Mouse (Mus musculus): ENCODE data around the gene Ncapd2.

The Ncapd2 gene

DNA sequence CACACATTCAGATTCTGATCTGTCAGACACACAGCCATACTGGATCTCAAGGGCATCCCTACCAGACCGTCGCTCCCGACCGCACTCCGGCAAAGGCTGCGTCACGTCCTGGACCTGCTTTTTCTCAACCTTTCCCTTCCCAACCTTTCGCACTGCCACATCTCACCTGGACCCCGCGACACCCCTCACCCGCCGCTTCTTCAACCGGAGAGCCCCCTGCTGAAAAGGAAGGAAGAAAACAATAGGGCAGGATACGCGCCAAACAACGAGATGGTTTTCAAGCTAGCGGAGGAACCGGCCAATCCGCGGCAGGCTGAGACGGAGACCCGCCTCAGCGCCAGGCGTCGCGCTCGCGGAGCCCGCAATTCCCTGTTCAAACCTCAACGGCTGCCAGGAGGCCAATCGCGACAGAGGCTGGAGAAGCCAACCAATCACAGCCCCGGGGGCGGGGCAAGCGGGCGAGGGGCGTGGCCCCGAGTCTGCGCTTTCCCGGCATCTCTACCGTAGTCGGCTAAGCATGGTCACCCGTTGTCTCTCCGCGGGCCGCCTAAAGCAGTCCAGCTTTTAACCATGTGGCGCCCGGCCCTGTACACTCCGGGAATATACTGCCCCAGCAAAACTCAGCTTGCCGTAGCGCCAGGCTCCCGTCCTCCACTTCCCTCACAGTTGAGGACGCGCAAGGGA is at the start of gene Ncapd2, which contains the start of gene Mrpl51:
Gene Ncapd2, minus strand, starts transcription at position 370 of the 684 bp plus-strand sequence.
Gene Mrpl51, plus strand, starts transcription at position 470 of the 684 bp plus-strand sequence.
- DNase-seq, result peak; percentile 98

DNA sequence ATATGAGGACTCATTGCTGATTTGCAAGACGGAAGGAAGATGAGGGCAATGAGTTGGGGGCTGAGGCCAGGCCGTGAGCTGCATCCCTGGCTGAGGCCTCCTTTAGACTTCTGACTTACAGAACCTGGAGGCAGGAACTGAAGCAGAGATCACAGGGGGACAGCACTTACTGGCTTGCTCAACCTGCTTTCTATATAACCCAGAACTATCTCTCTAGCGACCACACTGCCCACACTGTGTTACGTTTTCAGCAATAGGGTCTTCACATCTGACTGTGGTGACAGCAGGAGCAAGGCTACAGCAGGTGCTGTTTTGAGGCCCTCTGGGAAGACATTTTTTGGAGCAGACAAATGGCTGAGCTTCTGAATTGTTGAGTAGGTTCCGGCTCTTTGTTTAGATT is 49.1 kb upstream of the Ncapd2 start:
- DNase-seq, result no peak

DNA sequence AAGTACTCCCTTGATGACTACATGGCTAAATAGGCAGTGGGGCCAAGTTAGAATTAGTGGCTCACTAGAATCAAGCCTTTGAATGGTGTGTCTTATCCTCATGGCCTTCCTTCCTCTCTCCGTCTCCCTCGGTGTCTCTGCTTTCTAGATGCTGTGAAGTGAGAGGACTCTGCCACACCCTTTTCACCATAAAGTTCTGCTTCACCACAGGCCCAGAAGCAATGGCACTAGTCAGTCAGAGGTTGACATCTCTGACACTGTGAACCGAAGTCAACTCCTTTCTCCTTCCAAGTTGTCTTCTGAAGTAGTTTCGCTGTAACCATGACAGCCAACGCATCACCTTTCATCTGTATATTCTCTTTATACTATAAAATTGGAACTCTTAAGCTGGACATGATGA is 48.0 kb upstream of the Ncapd2 start:
- no peak for DNase-seq

DNA sequence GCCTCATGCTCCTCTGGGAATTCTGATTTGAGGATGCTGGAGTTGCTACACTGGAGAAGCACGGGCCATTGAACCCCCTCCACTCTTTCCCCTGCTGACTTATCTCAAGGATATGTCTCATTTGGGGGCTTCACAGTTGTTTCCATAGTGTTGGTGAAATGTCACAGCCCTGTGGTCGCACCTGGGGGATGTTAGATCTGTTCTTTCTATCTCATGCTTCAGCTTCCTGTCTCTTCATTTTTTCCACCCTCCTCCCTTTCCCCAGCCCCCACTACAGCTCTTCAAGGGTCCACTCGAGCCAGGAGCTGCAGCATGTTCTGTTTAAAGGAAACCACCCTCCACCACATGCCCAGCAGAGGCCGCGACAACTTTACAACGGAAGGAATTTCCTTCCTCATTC is 46.9 kb upstream of the Ncapd2 start:
- DNase-seq, result no peak

DNA sequence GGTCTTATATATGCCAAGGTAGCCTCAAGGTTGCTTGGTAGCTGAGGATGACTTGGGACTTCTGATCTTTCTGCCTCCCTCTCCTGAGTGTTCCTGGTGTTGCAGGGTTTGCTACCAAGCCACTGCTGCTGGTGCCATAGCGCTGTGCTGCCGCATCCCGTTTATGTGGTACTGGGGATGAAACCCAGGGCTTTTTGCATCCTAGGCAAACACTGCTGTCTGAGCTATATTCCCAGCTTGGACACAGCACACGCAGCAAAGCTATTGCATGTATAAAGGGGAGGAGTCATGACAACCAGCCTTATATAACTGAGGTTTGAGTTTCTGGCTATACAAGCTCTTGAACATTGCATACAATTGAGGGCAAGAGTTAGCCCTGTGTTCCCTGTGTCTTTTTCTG is 45.9 kb upstream of the Ncapd2 start:
- no peak for DNase-seq

DNA sequence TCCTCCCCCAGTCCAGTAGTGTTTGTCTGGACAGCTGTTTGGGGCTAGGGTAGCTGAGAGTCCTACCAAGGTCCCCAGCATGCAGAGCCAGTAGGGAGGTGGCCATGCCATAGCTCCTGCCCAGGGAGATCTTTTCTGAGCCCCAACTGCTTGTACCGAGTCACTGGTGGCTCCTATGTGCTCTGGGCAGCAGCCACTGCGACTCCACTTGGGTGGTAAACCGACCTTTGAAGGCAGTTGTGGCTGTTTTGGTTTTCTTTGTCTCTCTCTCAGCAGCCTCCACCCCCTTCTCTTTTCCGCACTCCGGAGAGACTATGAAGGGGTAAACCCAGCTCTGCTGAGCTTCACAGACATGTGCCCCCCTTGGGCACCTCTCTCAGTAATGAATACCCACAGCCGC is 45.3 kb upstream of the Ncapd2 start, which contains the start of gene Cd27:
Gene Cd27, minus strand, starts transcription at position 229 of the 400 bp plus-strand sequence.
- DNase-seq, result no peak

DNA sequence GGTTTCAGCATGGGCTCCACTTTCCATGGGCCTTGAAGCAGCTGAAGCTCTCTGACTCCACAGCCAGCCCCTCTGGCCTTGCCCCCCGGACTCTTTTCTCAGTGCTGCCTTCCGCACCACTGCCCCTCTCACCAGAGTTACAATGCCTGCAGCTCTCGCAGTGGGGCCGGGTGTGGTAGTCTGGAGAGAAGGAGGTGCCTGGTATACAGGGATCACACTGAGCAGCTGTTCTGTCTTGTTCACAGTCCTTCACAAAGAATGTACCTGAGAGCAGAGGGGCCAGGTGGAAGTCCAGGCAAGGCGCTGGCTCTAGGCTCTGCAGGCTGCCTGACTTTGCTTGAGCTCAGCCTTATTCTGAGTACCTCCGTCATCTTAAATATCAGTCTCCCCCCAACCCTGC is 44.8 kb upstream of the Ncapd2 start:
- no peak for DNase-seq

DNA sequence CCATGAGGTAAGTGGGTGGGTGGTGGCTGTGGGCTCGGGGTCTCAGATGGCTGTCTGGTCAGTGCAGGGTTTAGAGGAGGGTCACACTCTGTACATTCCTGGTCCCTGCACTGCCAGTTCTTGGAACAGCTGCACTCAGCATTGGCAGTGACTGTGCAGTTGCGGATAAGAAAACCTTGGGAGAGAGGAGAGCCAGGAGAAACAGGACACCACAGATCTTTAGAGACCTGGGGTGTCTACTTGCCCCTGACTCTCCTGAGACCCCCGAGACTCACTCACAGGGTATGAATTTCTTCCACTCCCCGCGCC is 43.0 kb upstream of the Ncapd2 start:
- no peak for DNase-seq

DNA sequence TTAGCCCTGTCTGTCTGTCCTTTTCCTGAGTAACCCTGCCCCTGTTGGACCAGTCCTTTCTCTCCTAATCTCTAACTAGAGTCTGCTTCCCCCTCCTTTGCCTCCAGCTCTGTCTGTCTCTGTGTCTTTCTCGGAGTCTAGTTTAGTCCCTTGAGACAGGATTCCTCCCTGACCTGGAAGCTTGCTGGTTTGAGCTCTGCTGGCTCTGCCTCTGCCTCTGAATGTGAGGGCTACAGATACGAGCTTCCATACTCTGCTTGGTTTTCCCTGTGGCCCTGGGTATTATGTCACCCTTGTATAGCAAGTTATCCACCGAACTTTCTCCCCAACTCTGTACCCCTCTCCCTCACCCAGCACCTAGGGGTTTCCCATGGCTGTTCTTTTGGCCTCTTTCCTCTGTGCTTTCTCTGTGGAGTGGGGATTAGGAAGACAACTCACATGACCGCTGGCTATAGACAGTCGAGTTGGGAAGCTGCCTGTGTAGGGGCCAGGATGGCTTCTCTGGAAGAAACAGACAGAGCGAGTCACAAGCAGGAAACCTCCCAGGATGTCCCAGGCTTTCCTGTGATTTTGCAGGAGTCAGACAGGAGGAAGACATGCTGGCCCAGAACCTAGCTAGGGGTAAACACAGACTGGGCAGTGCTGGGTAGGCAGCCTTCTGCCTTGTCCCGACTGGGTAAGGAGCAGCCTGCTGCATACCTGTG is 42.5 kb upstream of the Ncapd2 start:
- DNase-seq, result no peak

DNA sequence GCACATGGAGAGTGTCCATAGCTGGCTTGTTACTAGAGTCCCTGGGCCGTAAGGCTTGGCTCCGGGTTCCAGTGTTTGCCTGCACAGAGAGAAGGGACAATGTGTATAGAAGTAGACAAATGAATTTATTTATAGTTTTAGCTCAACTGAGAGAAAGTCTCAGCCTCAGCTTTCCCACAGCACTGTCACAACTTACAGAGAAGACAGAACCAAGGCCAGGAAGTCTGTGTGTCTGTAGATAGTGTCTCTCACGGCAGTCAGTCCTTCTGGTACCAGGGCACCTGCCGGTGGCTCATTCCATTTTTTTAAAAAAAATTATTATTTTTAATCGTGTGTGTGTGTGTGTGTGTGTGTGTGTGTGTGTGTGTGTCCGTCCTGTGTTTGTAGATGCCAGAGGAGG is 41.0 kb upstream of the Ncapd2 start:
- no peak for DNase-seq

DNA sequence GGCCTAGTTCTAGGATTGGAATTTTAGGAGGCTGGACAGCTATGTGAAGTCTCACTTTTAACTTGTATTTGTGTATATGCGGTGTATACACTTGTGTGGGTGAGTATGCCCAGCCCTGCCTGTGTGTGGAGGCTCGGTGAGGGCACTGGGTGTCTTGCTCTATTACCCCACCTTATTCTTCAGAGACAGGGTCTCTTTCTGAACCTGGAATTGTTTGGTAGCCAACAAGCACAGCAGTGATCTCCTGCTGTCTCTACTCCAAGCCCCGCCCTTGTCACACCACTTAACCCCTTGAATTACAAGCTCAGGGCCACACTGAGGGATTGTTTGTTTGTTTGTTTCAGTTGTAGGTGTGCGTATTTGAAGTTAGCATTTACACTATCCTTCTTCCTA is 40.5 kb upstream of the Ncapd2 start:
- no peak for DNase-seq

DNA sequence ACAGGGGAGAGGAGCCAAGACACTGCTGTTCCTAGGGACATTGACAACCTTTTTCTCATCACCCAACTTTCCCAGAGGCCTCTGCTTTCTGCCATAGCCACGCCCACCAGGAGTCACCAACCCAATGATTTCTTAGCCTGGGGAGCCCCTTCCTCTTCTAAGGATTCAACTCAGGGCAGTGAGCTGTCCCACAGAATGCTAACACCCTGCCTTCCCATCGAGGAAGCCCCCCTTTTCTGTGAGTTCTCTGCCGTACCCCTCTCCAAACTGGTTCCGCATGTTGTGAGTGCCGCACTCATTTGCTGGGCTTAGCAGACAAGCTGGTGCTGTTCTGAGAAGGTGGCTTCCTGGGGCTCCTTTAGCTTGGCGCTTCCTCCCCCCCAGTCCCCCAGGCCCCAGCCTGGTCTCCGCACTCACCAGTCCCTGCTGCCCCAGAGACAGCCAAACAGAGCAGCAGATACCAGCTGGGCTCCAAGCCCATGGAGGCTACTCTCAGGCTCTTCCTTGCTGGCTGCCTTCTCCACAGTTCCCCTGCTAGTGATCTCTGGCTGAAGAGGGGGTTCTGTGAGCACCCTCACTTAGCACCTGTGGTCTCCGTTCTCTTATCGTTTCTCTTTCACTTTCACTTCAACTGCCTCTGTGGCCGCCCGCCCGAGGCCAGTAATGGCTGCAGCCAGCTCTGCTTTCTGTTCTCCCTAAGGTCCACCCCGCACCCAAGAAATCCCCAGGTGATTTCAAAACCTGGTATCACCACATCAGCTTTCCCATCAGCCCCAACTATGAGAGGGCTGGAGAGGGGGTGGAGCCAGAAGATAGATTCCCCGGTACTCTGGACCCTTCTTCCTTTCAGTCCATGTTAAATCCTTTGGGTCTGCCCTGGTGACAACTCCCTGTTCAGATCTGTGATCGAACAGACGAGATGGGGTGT is 39.9 kb upstream of the Ncapd2 start, which contains the start of gene Tapbpl:
Gene Tapbpl, minus strand, starts transcription at position 744 of the 928 bp plus-strand sequence.
- peak; percentile 75 for DNase-seq

DNA sequence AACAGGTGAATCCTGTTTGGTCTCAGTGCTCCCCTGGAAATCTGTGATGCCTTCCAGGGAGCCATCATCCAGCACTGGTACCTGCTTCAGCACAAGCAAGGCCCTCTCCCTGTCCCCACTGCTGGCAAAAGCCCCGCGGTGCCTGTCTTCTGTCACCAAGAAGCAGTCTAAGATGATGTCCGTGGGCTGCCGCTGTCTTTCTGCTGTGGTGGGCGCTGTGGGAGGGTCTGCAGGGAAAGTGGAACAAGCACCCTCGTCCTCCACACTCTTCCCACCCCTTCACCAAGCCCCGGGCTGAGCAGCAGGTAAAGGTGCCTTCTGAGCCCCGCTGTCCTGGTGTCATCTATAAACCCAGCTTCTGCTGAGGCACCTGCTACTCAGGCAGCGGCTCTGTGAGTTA is 39.1 kb upstream of the Ncapd2 start:
- no peak for DNase-seq

DNA sequence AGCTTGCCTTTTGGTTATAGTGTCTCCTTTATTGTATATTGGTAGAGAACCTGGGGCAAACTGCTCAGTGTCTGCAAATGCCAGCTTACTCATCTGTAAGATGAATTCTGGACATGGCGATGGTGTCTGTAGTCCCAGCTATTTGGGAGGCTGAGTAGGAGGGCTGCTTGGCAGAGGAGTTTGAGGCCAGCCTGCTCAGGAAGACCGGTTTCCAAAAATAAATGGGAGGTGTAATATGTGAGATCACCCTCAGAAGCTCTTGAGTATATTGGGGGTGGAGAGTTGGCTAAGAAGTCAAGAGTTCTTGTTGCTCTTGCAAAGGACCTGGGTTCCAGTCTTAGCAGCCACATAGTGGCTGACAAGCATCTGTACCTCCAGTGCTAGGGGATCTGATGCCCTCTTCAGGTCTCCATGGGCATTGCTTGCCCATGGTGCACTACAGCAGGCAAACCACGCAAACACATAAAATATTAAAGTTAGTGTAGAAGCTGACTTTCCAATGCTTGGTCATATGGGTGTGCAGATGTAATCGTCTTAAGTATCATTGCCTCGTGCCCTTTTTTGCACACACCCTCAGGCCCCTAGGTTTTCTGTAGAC is 34.1 kb upstream of the Ncapd2 start:
- DNase-seq, result peak; percentile 49 to 53

DNA sequence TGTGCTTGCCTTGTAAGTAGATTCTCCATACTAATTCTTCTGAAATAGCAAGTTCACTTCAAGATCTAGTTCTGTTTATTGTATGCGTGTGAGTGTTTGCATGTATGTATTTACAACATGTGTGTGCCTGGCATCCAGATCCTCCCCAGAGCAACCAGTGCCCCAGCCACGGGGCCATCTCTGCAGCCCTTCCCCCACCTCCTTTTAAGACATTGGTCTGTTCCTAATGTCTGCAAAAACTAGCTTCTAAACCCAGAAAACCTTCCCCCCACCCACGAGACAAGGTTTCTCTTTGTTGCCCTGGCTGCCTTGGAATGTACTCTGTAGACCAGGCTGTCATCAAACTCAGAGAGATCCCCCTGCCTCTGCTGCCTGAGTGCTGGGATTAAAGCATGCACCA is 31.1 kb upstream of the Ncapd2 start:
- peak in 1 of 2 experiments; percentile 27 for DNase-seq

DNA sequence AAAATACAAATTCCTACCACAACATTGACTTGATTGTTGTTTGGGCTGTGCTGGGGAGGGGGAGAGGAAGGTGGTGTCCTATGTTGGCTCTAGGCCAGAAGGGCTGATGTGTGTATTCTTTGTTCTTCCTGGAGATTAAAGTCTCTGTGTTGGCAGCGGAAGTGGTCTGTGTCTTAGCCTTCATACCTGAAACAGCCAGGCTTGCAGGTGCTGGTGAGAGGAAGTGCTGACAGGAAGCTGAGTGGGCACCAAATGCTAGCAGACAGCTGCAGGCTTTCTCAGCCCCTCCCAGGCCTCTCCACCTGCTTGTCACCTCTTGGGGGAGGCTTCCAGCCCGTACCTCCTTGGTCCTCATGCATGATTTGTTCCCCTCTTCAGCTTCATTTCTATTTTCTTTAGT is 30.6 kb upstream of the Ncapd2 start:
- peak; percentile 74 to 77 for DNase-seq

DNA sequence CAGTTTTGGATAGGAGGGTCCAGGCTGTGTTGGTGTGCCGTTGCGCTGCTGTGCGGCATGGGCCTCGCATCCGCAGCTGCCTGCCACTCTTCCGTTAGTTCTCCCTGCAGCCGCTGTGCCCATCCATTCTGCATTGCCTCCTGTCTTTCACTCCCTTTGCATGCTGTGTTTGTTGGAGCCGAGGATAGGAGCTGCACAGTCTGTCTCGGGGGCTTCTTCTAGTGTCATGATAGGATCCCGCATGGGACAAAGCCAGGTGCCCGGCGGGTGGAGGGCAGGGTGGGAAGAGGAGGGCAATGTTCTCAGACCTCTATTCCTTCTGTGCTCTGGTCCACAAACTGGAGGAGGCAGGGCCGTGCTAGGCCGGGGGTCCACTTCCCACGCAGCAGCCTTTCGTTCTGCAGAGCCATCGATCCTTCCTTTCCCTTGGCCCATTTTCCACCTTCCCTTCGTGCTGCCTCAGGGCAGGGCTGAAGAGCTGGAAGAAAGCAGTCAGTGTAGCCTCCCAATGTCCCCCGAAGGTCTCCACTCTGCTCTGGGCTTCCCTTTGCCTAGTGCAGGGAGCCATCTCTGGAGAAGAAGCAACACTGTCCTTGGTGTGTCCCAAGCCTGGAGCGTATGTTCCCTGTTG is 29.7 kb upstream of the Ncapd2 start:
- no peak for DNase-seq

DNA sequence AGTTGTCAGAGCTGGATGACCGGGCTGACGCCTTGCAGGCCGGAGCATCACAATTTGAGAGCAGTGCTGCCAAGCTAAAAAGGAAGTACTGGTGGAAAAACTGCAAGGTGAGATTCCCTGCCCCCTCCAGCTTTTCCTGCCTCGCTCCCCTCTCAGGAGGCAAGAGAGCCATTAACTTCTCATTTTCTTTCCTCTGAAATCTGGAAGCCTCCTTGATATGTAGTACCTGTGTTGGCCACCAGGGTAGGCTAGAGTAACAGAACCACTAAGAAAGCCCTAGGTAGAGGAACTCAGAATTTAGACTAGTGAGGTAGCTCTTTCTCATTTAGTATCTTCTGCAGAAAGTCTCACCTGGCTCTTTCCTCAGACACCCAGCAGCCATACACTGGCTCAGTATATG is 27.5 kb upstream of the Ncapd2 start:
- DNase-seq, result peak; percentile 79 to 82

DNA sequence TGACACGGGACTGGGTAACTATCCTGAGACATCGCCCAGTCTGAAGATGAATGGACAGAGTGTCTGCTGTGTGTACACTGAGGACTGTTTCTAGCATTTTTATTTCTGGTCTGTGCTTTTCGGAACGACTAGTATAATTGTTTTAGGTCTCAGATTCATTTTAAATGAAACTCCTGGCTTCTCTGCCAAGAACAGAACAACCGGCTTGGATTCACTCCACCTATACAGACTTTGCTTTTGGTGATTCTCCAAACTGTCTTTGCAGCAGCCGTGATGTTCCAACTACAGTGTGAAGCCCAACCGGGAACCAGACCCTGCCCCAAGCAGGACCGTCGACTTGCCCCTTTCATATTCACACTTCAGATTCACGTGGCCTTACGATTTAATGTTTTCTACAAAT is 26.4 kb upstream of the Ncapd2 start:
- DNase-seq, result no peak

DNA sequence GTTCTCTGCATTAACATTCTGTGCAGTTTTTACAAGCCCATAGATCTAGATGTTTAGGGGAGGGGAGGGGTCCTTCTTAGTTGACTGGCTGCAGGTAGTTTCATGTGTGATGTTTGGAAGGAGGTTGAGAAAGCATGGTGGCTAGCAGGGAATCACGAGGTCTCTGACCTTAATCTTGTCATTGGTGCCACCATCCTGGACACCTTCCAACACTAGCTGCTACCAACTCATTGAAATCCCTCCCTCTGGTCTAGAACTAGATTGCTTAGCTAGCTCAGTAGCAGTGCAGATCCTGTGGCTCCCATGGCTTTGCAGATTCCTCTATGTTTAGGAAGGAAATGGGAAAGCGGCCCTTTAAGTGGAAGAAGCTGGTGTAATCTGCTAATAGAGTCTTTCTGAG is 25.4 kb upstream of the Ncapd2 start:
- DNase-seq, result no peak

DNA sequence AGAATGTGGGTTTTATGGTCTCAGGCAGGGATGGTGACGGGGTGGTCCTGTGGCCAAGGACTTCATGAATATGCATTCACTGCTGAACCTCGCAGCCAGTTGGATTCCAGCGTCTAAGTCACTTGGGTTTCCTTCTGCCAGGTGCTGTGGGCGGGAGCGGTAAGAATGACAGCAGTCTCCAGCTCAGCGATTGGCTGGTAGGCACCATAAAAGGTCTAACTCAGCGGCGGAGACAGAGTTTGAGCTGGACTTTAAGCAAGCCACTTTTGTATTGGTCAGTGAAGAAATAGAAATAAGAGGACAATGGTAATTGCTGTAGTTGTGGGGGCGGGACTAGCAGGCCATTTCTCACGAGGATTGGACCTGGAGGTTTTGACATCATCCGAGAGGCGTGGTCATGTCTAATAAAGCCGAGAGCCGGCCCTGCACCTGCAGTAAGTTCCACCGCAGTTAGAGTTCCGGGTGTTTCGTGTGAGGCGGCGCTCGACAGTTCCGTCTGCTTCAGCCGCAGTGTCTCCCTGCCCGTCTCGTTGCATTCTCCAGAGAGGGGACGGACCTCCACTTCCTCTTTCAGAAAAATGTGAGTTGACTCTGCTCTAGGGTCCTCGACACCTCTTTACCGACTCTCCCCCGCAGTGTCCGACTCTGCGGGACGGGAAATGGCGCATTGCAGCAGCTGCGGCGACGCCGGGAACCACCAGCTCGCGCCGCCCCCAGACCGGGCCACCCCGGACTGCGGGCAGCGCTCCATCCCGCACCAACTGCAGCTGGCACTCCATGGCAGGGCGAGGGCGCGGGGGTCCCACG is 23.9 kb upstream of the Ncapd2 start, which contains the start of gene Vamp1:
Gene Vamp1, plus strand, starts transcription at position 404 of the 807 bp plus-strand sequence.
- DNase-seq, result peak; percentile 94 to 97

DNA sequence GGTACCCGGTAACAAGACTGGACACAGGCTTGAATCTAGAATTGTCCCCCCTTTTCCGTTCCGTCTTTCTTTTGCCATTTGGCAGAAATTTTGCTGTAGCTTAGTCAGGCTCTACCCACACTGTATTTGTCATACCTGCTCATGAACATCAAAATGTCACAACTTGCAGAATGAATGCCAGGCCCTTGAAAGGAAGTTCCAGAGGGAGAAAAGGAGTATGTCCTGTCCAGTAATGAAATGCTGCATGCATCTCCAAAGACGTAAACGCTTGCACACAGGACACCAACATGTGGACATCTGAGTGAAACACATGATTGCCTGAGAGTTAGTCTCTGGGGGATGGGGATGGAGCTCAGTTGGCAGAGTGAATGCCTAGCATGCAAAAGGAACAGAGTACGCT is 22.2 kb upstream of the Ncapd2 start:
- no peak for DNase-seq

Measured in B cell, adult 2 months (primary cell).